ENCODE assay signal across 8 mouse cellular contexts in genomic region chr4:135066766-135067479, GRCm38 (mm10). TPM values are rescaled to one million over a fixed set of nuclear protein-coding genes. Genes with fewer than 3 reads are reported as not detected.
DNase-seq lines count a peak whose midpoint lies in the region; ATAC-seq and TF ChIP-seq lines count a peak whose summit lies in the region.

No protein-coding gene starts in this region.

- H3K4me2 ChIP-seq in forebrain, embryonic 16.5 days (ENCODE audit: low read length): no peak overlapping the region
- peak overlapping the region; percentile 45 for H3K4me2 ChIP-seq in intestine, embryonic 16.5 days (ENCODE audit: low read depth, low read length)
- H3K4me2 ChIP-seq in midbrain, embryonic 13.5 days (replicated peaks): no peak overlapping the region

- peaks cover 12% of the 10 kb centered on the region for H3K4me1 ChIP-seq in forebrain, embryonic 10.5 days
- no peaks in the 10 kb centered on the region for H3K4me1 ChIP-seq in forebrain, embryonic 16.5 days (replicated peaks; ENCODE audit: control insufficient read depth, insufficient read depth, low read length)
- H3K4me1 ChIP-seq in intestine, embryonic 16.5 days (ENCODE audit: control insufficient read depth, insufficient read depth, low read length): no peaks in the 10 kb centered on the region
- H3K4me1 ChIP-seq in midbrain, embryonic 13.5 days (replicated peaks): no peaks in the 10 kb centered on the region
- peaks cover 8% of the 10 kb centered on the region for H3K4me1 ChIP-seq in spleen, adult 2 months (ENCODE audit: control insufficient read depth, insufficient read depth, insufficient read length)

- intact Hi-C loops in gastrocnemius, postnatal 14 days (cut with DNase I; ENCODE audit: low total_unique reads): loop anchor here (10.0 kb wide), 2 partner anchors 122 to 138 kb away; no protein-coding TSS in a partner anchor
- intact Hi-C loops in left cerebral cortex, postnatal 36 days (cut with DNase I): loop anchor here (5.0 to 10.0 kb wide), 4 partner anchors 50 to 138 kb away; no protein-coding TSS in a partner anchor

- peak; percentile 84 for DNase-seq in forebrain, embryonic 10.5 days (ENCODE audit: extremely low spot score, low spot score)
- peak; percentile 77 to 79 for DNase-seq in cerebellum, postnatal 36 days
- peak; percentile 83 for DNase-seq in gastrocnemius, postnatal 14 days
- peak; percentile 58 to 65 for DNase-seq in left cerebral cortex, postnatal 36 days (ENCODE audit: low spot score in 2 of 2)
- peak; percentile 68 to 87 for DNase-seq in spleen, adult 2 months (ENCODE audit: low read depth in 1 of 2, low spot score in 2 of 2)

- H3K27me3 ChIP-seq in forebrain, embryonic 10.5 days (ENCODE audit: poor library complexity, severe bottlenecking): no peaks in the 10 kb centered on the region
- no peaks in the 10 kb centered on the region for H3K27me3 ChIP-seq in forebrain, embryonic 16.5 days (replicated peaks; ENCODE audit: control insufficient read depth, insufficient read depth, low read length)
- H3K27me3 ChIP-seq in intestine, embryonic 16.5 days (replicated peaks; ENCODE audit: control insufficient read depth, insufficient read depth, low read length): no peaks in the 10 kb centered on the region
- no peaks in the 10 kb centered on the region for H3K27me3 ChIP-seq in midbrain, embryonic 13.5 days
- H3K27me3 ChIP-seq in spleen, adult 2 months (ENCODE audit: control insufficient read depth, insufficient read depth, low read length): no peaks in the 10 kb centered on the region

- no peaks in the 10 kb centered on the region for H3K9me3 ChIP-seq in forebrain, embryonic 10.5 days
- no peaks in the 10 kb centered on the region for H3K9me3 ChIP-seq in forebrain, embryonic 16.5 days (ENCODE audit: control insufficient read depth, low read length)
- H3K9me3 ChIP-seq in intestine, embryonic 16.5 days (ENCODE audit: control insufficient read depth, low read length): no peaks in the 10 kb centered on the region
- no peaks in the 10 kb centered on the region for H3K9me3 ChIP-seq in midbrain, embryonic 13.5 days

- H3K27ac ChIP-seq in forebrain, embryonic 10.5 days: peak overlapping the region; percentile 27
- no peak overlapping the region for H3K27ac ChIP-seq in forebrain, embryonic 16.5 days (ENCODE audit: low read length)
- H3K27ac ChIP-seq in intestine, embryonic 16.5 days (ENCODE audit: low read length): no peak overlapping the region
- H3K27ac ChIP-seq in midbrain, embryonic 13.5 days: no peak overlapping the region
- H3K27ac ChIP-seq in spleen, adult 2 months (ENCODE audit: insufficient read depth, low read length): no peak overlapping the region

- H3K36me3 ChIP-seq in forebrain, embryonic 10.5 days (replicated peaks): no peaks in the 10 kb centered on the region
- H3K36me3 ChIP-seq in forebrain, embryonic 16.5 days (ENCODE audit: control insufficient read depth, insufficient read depth): no peaks in the 10 kb centered on the region
- H3K36me3 ChIP-seq in intestine, embryonic 16.5 days (ENCODE audit: control insufficient read depth, insufficient read depth, low read length): no peaks in the 10 kb centered on the region
- no peaks in the 10 kb centered on the region for H3K36me3 ChIP-seq in midbrain, embryonic 13.5 days
- H3K36me3 ChIP-seq in spleen, adult 2 months (ENCODE audit: control insufficient read depth, insufficient read depth, low read length): no peaks in the 10 kb centered on the region

- no peak for ATAC-seq in forebrain, embryonic 16.5 days
- ATAC-seq in intestine, embryonic 16.5 days: peak; percentile 81
- 0 out of 2 replicates have a peak, but pooled peaks have one; percentile 40 for ATAC-seq in midbrain, embryonic 13.5 days

- no peak overlapping the region for H3K9ac ChIP-seq in forebrain, embryonic 16.5 days (replicated peaks; ENCODE audit: low read depth, low read length)
- H3K9ac ChIP-seq in intestine, embryonic 16.5 days (ENCODE audit: low read depth, low read length): peak overlapping the region; percentile 27; the same call in 1 of the 2 replicates
- H3K9ac ChIP-seq in midbrain, embryonic 13.5 days (replicated peaks): no peak overlapping the region

- WGBS in forebrain, embryonic 10.5 days: 9% methylated on average over 19 of the region's 19 CpGs
- WGBS in forebrain, embryonic 16.5 days: 9% methylated on average over 19 of the region's 19 CpGs
- 10% methylated on average over 19 of the region's 19 CpGs for WGBS in intestine, embryonic 16.5 days
- WGBS in midbrain, embryonic 13.5 days: 10% methylated on average over 19 of the region's 19 CpGs
- WGBS in spleen, adult 2 months: 6% methylated on average over 19 of the region's 19 CpGs

- TF ChIP-seq CTCF in spleen, adult 2 months (IDR thresholded peaks at IDR 0.05; ENCODE audit: extremely low read depth, insufficient read depth, insufficient read length, insufficient replicate concordance): peak; percentile 88

- peak overlapping the region; percentile 21; the same call in 1 of the 2 replicates for H3K4me3 ChIP-seq in forebrain, embryonic 10.5 days
- no peak overlapping the region for H3K4me3 ChIP-seq in forebrain, embryonic 16.5 days (replicated peaks; ENCODE audit: low read length)
- peak overlapping the region; percentile 15; the same call in 1 of the 2 replicates for H3K4me3 ChIP-seq in intestine, embryonic 16.5 days (ENCODE audit: low read length)
- H3K4me3 ChIP-seq in midbrain, embryonic 13.5 days (replicated peaks): no peak overlapping the region
- H3K4me3 ChIP-seq in spleen, adult 2 months (ENCODE audit: extremely low read depth, insufficient read depth, insufficient read length): 0 out of 2 replicates have a peak overlapping the region, but pooled peaks have one; percentile 19

- no peak for TF ChIP-seq POLR2A in spleen, adult 2 months (IDR thresholded peaks at IDR 0.05; ENCODE audit: low read depth, low read length)

RNA-seq across cellular contexts. Expression of gene Runx3, which starts 53.5 kb away (rescaled TPM):
- 0.04 TPM in 1 of 2 replicates, not detected in the other for polyA plus RNA-seq in forebrain, embryonic 10.5 days (2016; fragmentation: Nextera tagmentation; extraction: Ambion mirVana)
- not detected in 2 replicates for polyA plus RNA-seq in forebrain, embryonic 16.5 days (2015; fragmentation: Nextera tagmentation; extraction: Ambion mirVana)
- under 1 TPM; 0.22 to 0.41 TPM for total RNA-seq in gastrocnemius, postnatal 14 days (2021)
- 0.31 and 0.33 TPM in 2 replicates for polyA plus RNA-seq in intestine, embryonic 16.5 days (2015; fragmentation: Nextera tagmentation; extraction: Ambion mirVana)
- not detected for total RNA-seq in left cerebral cortex, postnatal 36 days (2021)
- polyA plus RNA-seq in midbrain, embryonic 13.5 days (2015; fragmentation: Nextera tagmentation; extraction: Ambion mirVana): not detected in 2 replicates
- 33.7 and 38.5 TPM in 2 replicates for polyA plus RNA-seq in spleen, adult 2 months (2012; rRNA removed)

Comparison
In these comparisons a context has a peak if more than half of its experiments do, and no peak if none do; other contexts are left out.
1. H3K4me3 ChIP-seq: peak in forebrain, embryonic 10.5 days (single experiment), intestine, embryonic 16.5 days (single experiment) and spleen, adult 2 months (single experiment); none in forebrain, embryonic 16.5 days (single experiment) and midbrain, embryonic 13.5 days (single experiment).
2. RNA of gene Runx3, which starts 53.5 kb away (polyA plus RNA-seq): 33.7 to 38.5 TPM in spleen, adult 2 months; 0.31 to 0.33 TPM in intestine, embryonic 16.5 days, 0.04 TPM in forebrain, embryonic 10.5 days, not detected in midbrain, embryonic 13.5 days and not detected in forebrain, embryonic 16.5 days; every median in the first group is over 10 times any median in the second.
3. Peak in every context shown above with its lines, with median percentiles within 50 percentile points of each other: DNase-seq.